Mouse (Mus musculus): Measurements from ENCODE around the gene Elk3.

DNA sequence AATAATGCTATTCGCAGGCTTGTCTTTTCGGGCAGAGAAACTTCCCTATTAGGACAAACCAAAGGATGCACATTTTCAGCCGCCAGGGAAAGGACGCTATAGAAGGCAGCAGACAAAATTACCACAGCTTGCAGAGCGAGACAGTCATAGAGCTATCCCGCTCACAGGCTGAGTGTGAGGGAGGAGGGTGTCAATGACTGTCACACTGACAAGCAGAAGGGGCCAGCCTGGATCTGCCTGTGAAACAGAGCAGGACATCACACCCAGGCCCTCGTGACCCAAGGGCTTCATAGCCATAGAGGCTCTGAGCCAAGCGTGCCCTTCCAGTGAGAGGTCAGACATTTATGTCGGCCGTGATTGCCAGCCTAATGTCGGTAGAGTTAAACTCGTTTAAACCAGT lies 30.3 kb downstream of the Elk3 start:
- TF ChIP-seq ZC3H11A (IDR thresholded peaks at IDR 0.05; ENCODE audit: borderline replicate concordance, low read depth, low read length) (no peak), CHD2 (IDR thresholded peaks at IDR 0.05; ENCODE audit: low read depth, low read length) (no peak), MAFK (IDR thresholded peaks at IDR 0.05; ENCODE audit: insufficient read depth, low read depth, low read length) (no peak)
